Mouse (Mus musculus) forebrain, embryonic 14.5 days (tissue): ENCODE data around the gene Pigyl. TPM values are rescaled to one million over a fixed set of nuclear protein-coding genes. Genes with fewer than 3 reads are reported as not detected.

Experiments used
- microRNA-seq: library from miRNA; unstranded; fragments of <30 nt; microRNA quantifications from one replicate; pipeline ENCODE4, GENCODE M21; 2016
- polyA plus RNA-seq: library from polyadenylated mRNA; unstranded; fragments of >200 nt; fragmentation: Nextera tagmentation; extraction: Ambion mirVana; gene quantifications from 2 replicates; pipeline ENCODE4 v1.2.1, GENCODE M21; 2014

The Pigyl gene
- polyA plus RNA-seq, 1 experiment from 2014 or later = 109 TPM

Small RNA genes lying within 50 kb of the gene (microRNA-seq; reads per million reads assigned to microRNA genes)
- gene Mir7084 = 0.40 reads per million

Other genes starting within 250 kb of the Pigyl start
- gene Rab3d, start 238.7 kb upstream of the Pigyl start, polyA plus RNA-seq = 23.0 and 24.6 TPM in 2 replicates
- gene Ccdc159, start 229.4 kb upstream of the Pigyl start, polyA plus RNA-seq = 3.5 and 5.3 TPM in 2 replicates
- 49.3 and 66.0 TPM in 2 replicates for gene Tmem205, start 229.3 kb upstream of the Pigyl start, polyA plus RNA-seq
- gene Plppr2, start 219.8 kb upstream of the Pigyl start, polyA plus RNA-seq = 47.3 and 66.7 TPM in 2 replicates
- gene Swsap1, start 201.1 kb upstream of the Pigyl start, polyA plus RNA-seq = 19.8 and 23.6 TPM in 2 replicates
- 1.3 and 2.2 TPM in 2 replicates for gene Epor, start 193.3 kb upstream of the Pigyl start, polyA plus RNA-seq
- 1.3 TPM in 2 replicates for gene Rgl3, start 167.4 kb upstream of the Pigyl start, polyA plus RNA-seq
- 4.5 and 4.8 TPM in 2 replicates for gene Ccdc151, start 154.2 kb upstream of the Pigyl start, polyA plus RNA-seq
- 57.1 and 67.9 TPM in 2 replicates for gene Prkcsh, start 154.0 kb upstream of the Pigyl start, polyA plus RNA-seq
- gene Elavl3, start 104.8 kb upstream of the Pigyl start, polyA plus RNA-seq = 88.1 and 107 TPM in 2 replicates
- gene Gm49318, start 85.6 kb upstream of the Pigyl start, polyA plus RNA-seq = not detected in 2 replicates
- gene Zfp653, start 85.5 kb upstream of the Pigyl start, polyA plus RNA-seq = 11.3 and 13.4 TPM in 2 replicates
- 47.2 and 56.2 TPM in 2 replicates for gene Ecsit, start 71.4 kb upstream of the Pigyl start, polyA plus RNA-seq
- gene Cnn1, start 57.6 kb upstream of the Pigyl start, polyA plus RNA-seq = 0.19 and 0.72 TPM in 2 replicates
- 213 and 240 TPM in 2 replicates for gene Elof1, start 39.7 kb upstream of the Pigyl start, polyA plus RNA-seq
- 0.38 and 0.42 TPM in 2 replicates for gene Acp5, start 21.1 kb upstream of the Pigyl start, polyA plus RNA-seq
- 0.13 and 0.26 TPM in 2 replicates for gene Zfp872, start 31.2 kb downstream of the Pigyl start, polyA plus RNA-seq
- gene Zfp809, start 68.9 kb downstream of the Pigyl start, polyA plus RNA-seq = 8.9 and 12.9 TPM in 2 replicates
- gene Zfp599, start 103.0 kb downstream of the Pigyl start, polyA plus RNA-seq = 14.0 and 15.3 TPM in 2 replicates
- 24.8 and 30.4 TPM in 2 replicates for gene Zfp810, start 150.8 kb downstream of the Pigyl start, polyA plus RNA-seq
- 15.7 and 16.5 TPM in 2 replicates for gene Anln, start 232.3 kb downstream of the Pigyl start, polyA plus RNA-seq